Mouse (Mus musculus) small intestine, adult 2 months (tissue): Measurements from ENCODE around the gene Mast4.

ENCODE experiments used
- CTCF ChIP-seq: fragments of 200-500 bp; IDR thresholded peaks from 2 replicates; pipeline ENCODE4 v1.5.1; 2012; ENCODE audit warnings: low read depth, mild to moderate bottlenecking, control low read depth, inconsistent platforms, low read length, moderate library complexity, mixed read lengths; ENCODE audit not compliant: insufficient replicate concordance, insufficient read length; ENCODE audit errors: extremely low read depth
- POLR2A ChIP-seq: fragments of 200-500 bp; IDR thresholded peaks from 2 replicates; pipeline ENCODE4 v1.6.1; 2012; ENCODE audit warnings: low read depth, mild to moderate bottlenecking, control low read depth, inconsistent platforms, low read length, moderate library complexity

DNA sequence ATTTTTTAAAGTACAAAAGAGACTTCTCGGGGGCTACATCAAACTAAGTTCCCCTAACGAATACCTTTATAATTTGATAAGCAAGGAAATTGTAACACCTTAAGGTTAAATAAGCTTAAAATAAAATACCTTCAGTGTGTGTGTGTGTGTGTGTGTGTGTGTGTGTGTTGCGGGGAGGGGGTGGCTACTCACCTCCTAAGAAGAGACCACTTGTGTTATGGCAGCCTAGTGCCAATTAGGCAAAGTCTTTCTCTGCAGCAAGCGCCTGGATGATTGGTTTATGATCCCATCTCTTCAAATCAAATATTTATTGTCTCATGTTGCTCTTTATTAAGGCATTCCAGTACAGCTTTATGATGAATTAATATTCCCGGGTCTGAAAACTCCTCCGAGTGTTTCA is 81.2 kb downstream of the Mast4 start:
- TF ChIP-seq POLR2A (no peak), CTCF (no peak)
